Mouse (Mus musculus) right cerebral cortex, postnatal 36 days (tissue): ENCODE data around the gene Rslcan18.
"Not testable (repeated sequence)": the region's sequence is repeated elsewhere in the genome, so short reads cannot be mapped to it uniquely, and the experiment has no call there.

Source experiments
- DNase-seq, 2 experiments: peaks; one replicate each; pipeline ENCODE4 v3.0.0; 2022; ENCODE audit warnings: low spot score in 2 of 2, mixed read lengths in 1 of 2

The Rslcan18 gene

GRCm38 (mm10) chr13:67116163-67116562 lies at the start of gene Rslcan18:
Gene Rslcan18, minus strand, starts transcription at chr13:67116263.
- DNase-seq: not testable (repeated sequence)

- peak; percentile 84 to 91 for DNase-seq
These were observed 12.1 kb upstream of the Rslcan18 start for GRCm38 (mm10) chr13:67128038-67128721.

GRCm38 (mm10) chr13:67127507-67127906 lies 11.4 kb upstream of the Rslcan18 start:
- DNase-seq: not testable (repeated sequence)

- DNase-seq: no peak
These were observed 8.4 kb upstream of the Rslcan18 start for GRCm38 (mm10) chr13:67124460-67124859.

- DNase-seq: not testable (repeated sequence)
These were observed 5.3 kb upstream of the Rslcan18 start, which contains the start of gene Zfp759 for GRCm38 (mm10) chr13:67121360-67121759. Gene Zfp759, plus strand, starts transcription at chr13:67121660.

- DNase-seq: no peak
These were observed 2.8 kb downstream of the Rslcan18 start for GRCm38 (mm10) chr13:67113287-67113686.

GRCm38 (mm10) chr13:67112096-67112495 lies 4.0 kb downstream of the Rslcan18 start:
- peak in 1 of 2 experiments; percentile 20 for DNase-seq

DNA sequence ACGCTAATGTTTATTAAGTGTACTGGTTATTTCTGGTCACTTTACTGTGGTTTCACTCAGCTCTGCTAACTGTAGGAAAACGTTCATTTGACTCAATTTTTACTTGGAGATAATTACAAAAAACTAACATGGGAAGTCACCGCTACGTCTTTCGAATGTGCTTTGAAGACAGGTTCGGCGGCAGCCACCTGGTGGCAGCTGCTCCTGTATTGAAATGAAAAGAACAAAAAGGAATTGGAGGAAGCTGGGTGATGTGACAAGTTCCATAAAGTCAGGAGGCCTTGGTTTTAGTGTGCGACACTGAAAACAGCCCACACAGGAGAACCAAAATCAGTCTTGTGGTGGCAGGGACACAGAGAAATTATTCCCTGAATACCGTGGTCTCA lies 7.2 kb downstream of the Rslcan18 start:
- peak; percentile 26 to 28 for DNase-seq

DNA sequence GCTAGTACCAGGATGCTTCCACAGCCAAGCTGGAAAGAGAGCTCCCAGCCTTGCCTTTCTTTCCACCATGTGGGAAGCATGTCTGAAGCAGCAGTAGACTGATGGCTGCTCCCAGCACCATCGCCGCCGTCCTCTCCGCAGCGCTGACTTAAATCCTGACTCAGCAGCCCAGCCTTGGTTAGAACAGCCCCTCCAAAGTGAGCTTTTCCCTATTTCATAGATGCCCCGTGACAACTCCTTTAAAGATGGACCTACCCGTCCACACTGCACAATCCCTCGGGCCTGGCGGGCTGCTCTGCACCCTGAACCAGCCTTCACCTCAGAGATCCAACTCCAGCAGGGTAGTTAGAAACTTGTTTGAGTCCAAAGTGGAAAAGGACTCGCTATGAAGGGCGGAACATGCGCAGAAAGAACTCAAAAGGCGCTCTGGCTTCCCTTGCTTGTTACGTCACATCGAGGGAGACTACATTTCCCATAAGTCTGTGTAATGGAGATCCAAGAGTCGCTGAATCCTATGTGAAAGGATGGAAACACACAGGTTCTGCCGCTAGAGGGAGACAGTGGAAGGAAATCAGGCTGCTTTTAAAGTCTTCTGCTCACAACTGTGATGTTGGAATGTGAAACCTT lies 7.8 kb downstream of the Rslcan18 start, which contains the start of gene Gm28557:
Gm28557 (minus strand) TSS at position 411 of the 627 bp plus-strand sequence.
- peak; percentile 90 to 96 for DNase-seq

DNA sequence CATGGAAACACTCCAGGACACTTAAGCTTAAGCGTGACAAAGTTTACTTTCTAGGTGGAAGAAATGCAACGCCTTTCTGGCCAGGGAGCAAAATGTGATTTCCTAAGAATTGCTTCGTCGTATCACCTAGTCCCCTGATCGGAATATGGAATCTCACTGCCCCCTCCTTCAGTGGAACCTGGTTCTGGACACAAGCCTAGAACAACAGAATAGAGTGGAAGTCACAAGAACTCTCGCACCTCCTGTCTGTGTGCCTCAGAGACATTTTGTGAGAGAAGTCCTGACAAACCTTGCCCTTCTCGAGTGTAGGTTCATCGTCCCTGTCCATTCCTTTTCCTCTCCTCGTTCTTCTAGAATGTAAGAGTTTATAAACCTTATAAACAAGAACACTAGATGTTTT lies 8.4 kb downstream of the Rslcan18 start:
- no peak for DNase-seq

- no peak for DNase-seq
These were observed 18.2 kb downstream of the Rslcan18 start, which contains the start of gene Zfp708 for GRCm38 (mm10) chr13:67097876-67098275. Gene Zfp708, minus strand, starts transcription at chr13:67097976.

DNA sequence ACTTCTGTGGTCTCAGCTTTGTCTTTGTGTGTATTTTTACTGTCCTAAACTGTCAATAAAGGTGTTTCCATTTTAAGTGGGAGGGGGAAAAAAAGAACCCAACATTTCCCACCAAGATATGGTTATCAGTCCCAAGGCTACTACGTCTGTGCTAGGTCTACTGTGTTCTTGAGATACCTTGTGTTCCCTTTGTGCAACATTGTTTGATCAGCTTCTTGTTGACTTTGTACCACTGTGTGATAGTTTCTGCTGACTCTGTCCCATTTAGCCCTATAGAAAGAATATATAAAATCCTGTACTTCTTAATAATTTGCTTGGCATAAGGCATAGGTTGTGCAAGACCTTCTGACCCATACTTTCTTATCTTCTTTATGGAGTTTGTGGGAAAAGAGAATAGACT lies 25.9 kb downstream of the Rslcan18 start:
- DNase-seq: no peak

GRCm38 (mm10) chr13:67081946-67082345 lies 34.1 kb downstream of the Rslcan18 start:
- DNase-seq: no peak

DNA sequence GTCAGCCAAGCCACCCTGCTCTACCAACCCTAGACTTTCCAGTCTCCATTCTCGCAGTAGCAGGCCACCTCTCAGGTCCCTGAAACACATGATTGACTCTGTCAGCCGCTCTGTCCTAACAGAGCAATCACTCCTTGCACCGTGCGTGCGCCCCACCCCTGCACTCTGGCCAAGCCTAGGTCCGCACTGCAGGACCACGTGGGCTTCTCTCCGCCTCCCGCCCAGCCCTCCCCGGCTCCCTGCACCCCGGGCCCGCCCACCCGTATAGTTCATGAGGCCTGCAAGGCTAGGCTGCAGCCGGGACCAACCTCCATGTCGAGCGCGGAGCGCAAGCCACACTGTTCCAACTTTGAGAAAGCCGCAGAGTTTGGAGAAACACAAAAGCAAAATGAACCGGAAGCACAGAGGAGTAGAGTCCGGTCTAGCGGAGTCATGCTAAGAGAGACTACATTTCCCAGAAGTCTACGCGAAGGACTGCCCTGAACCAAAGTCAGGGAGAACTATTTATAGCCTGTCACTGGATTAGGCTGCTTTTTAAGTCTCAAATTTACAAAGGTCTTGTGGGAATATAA lies 34.8 kb downstream of the Rslcan18 start:
- DNase-seq: peak; percentile 47 to 71

DNA sequence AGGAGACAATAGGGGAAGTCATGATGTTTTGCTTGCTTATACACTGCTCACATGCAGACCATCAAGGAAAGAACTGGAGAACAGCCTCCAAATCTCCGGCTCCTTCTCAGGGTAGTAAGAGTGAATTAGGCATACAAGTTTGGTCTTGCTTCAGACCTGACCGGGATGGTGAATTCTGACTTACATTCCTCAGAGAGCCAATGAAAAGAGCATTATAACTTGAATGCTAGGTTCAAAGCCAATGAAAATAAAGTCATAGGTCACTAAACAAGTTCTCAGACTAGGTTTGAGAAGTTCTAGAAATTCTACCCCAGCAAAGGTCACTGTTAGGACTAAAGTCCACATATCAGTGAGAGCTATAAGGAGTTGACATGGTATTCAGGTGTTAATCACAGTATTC lies 38.8 kb downstream of the Rslcan18 start:
- DNase-seq: no peak

GRCm38 (mm10) chr13:67072786-67073185 lies 43.3 kb downstream of the Rslcan18 start:
- no peak for DNase-seq

DNA sequence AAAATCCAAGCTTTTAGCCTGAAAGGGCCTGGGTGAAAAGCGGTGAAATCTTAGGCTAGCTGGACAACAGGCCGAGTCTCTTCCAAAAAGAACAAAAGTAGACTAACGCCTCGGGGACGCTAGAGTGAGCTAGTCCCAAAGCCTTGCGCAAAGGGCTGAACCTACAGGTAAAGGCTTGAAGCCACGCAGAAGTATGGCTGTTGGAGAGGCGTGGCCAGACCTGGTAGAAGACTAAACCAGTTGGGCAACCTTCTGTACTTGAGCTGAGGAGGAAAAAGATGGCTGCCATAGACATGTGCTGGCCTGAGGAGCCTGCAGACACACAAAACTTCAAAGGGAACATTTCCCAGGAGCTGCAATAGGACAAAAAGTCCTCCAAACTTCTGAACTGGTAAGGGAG lies 50.7 kb downstream of the Rslcan18 start:
- DNase-seq: no peak

DNA sequence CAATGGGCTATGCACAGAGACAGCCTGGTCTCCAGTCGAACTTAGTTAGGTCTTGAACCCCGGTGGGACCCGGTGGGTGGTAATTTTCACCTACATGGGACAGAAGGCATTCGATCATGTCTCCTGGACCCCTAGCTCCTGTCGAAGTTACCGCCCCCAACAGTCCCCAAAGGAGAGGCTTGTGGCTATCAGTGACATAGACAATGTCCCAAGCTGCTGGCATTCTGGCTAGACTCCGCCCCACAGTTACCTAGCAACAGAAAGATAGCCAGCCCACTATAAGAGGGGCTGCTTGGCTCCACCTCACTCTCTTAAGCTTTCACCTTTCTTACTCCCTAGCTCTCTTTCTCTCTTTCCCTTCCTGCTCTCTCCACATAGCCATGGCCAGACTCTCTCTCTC lies 53.6 kb downstream of the Rslcan18 start:
- no peak for DNase-seq

DNA sequence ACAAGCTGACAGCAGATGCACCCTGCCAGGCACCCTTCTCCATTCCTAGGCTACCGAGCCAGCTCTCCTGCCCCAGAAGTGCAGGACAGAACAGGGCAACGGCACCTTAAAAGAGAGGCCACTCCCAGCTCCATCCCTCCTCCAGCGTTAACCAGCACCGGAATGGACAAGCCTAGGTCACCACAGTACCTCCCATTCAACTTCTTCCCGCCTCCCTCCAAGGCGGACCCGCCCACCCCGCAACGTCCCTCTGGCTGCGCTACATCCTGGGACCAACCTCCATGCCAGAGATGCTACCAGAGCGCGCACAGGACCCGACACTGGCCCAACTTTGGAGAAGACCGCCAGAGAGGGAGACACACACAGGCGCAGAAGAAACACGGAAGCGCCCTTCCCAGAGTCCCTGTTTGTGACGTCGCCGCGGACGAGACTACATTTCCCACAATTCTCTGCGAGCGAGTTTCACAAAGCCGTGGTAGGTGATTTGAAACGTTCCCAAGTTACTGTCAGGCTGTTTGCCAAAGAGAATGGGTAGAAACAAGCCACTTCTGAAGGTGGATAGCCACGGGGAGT lies 55.2 kb downstream of the Rslcan18 start, which contains the start of gene Zfp712:
Zfp712 (minus strand) TSS at position 385 of the 573 bp plus-strand sequence.
- DNase-seq: peak; percentile 92 to 96

DNA sequence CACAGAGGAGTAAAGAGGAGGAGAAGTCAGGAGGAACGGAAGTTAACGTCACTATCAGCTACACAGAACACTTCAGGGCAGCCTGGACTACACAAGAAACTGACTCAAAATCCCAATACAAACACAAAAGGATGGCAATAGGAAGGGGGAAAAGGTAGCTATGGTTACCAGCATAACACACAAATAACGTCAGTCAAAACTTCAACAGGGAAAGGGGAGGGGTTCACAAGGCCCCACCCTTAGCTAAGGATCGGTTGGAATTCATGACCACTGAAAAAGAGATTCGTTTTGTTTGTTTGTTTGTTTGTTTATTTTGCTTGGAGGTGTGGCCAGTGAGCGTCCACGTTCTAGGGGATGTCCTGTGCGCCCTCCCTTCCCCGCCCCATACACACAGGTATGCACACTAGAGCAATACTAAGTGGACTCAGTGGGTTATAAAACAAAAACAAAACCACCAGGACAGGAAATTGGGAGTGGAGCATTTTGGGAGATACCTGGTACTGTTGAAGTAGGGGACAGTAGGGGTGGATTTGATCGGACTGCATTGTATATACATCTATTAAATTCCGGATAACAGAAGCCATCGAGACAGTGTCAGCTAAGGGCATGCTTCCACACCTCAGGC lies 55.8 kb downstream of the Rslcan18 start:
- DNase-seq: no peak
